Mouse (Mus musculus): Measurements from ENCODE around the gene Mrpl53. TPM values are rescaled to one million over a fixed set of nuclear protein-coding genes. Genes with fewer than 3 reads are reported as not detected.

The Mrpl53 gene
- 10 to 100 TPM; 54.5 to 59.6 TPM for total RNA-seq (2021)
- long read RNA-seq, experiment 1, transcript Mrpl53-201 (3 exons, 695 nt), result major isoform, 35 of 38 reads
- long read RNA-seq, experiment 1, partial matches to known transcripts, result 0 of 38 reads
- long read RNA-seq, experiment 1, other reads (novel, unspliced or antisense), result 3 of 38 reads
- long read RNA-seq, experiment 2, transcript Mrpl53-201 (3 exons, 695 nt), result major isoform, 40 of 41 reads
- long read RNA-seq, experiment 2, partial matches to known transcripts, result 0 of 41 reads
- long read RNA-seq, experiment 2, other reads (novel, unspliced or antisense), result 0 of 41 reads

DNA sequence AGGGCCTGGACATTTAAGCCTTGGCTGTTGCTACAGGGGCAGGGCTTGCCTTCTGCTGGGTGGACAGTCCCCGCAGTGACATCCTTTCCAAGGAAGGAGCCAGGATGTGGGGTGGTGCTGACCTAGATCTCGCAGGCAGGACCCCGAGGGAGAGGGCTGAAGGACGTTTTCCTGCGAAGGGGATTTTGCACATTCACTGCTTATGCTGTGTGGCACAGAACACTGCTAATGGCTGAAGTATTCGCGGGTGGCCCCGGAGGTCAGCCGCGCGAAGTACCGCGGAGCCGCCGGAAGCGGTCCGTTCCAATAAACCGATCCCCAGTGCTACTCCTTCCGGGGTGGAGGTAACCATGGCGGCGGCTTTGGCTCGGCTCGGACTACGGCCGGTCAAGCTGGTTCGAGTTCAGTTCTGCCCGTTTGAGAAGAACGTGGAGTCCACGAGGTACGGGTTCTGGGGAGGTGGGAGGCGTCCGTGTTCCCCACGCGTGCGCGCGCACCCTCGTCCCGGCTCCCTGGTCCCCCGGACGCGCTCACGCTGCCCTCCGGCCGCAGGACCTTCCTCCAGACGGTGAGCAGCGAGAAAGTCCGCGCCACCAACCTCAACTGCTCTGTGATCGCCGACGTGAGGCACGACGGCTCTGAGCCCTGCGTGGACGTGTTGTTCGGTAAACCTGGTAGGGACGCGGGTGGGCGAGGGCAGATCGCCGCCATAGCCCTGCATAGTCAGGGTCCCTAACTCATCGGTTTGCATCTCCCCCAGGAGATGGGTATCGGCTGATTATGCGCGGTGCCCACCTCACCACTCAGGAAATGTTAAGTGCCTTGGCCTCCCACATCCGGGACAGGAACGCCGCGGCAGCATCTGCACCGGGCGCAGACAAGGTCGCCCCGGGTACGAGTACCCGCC lies at the start of gene Mrpl53:
Gene Mrpl53, plus strand, starts transcription at position 279 of the 907 bp plus-strand sequence.
- peak; percentile 79 to 81 for DNase-seq (ENCODE audit: low spot score in 2 of 2)

DNA sequence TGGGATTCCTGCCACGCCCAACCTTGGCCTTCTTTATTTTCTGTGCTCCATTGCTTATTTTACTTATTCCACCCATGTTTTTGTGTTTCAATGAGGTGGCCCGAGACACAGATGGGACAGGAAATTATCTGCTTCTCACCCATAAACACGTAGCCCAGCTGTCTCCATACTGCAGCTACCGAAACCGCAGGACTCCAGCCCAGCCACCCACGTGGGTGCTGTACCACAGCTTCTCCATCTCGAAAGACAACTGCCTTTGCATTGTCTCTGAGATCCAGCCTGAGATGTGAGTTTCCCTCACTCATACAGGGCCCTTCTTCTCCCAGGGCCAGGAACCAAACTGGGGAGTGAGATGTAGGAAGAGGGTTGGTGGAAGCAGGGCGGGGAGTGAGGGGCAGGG lies 42.8 kb upstream of the Mrpl53 start:
- DNase-seq (ENCODE audit: low spot score in 2 of 2), result no peak

DNA sequence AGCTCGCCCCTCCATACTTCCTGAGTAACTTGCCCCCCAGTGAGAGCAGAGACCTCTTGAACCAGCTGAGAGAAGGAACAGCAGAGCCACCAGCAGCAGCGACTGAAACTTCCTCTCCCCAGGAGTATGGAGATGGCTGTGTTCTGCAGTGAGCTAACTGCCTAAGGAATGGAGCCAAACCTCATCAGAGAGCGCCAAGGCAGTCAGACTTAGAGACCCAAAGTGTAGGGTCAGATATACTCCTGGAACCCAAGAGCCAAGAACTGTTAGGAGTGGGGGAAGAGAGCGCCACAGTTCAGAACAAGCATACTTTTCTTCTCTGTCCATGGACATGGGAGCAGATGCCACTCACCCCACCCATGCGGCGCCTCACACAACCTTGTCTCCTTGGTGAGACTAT lies 42.4 kb upstream of the Mrpl53 start:
- no peak for DNase-seq (ENCODE audit: low spot score in 2 of 2)

DNA sequence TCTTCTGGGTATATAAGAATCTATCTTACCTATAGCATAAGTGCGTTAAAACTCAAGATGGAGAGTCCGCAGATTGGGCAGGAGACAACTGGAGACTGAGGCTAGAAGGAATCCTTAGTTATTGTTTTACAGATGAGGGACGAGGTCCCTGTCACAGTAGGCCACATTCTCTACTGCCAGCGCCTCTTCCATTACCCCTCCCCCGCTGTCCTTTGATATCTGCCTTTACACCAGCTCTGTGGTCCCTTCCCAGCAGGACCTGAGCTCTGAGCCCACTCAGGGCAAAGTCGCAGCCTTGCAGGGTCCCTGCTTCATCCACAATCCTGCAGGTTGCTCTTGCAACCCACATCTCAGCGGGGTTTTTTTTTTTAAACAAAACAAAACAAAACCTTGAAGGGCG lies 40.6 kb upstream of the Mrpl53 start:
- DNase-seq (ENCODE audit: low spot score in 2 of 2), result no peak

DNA sequence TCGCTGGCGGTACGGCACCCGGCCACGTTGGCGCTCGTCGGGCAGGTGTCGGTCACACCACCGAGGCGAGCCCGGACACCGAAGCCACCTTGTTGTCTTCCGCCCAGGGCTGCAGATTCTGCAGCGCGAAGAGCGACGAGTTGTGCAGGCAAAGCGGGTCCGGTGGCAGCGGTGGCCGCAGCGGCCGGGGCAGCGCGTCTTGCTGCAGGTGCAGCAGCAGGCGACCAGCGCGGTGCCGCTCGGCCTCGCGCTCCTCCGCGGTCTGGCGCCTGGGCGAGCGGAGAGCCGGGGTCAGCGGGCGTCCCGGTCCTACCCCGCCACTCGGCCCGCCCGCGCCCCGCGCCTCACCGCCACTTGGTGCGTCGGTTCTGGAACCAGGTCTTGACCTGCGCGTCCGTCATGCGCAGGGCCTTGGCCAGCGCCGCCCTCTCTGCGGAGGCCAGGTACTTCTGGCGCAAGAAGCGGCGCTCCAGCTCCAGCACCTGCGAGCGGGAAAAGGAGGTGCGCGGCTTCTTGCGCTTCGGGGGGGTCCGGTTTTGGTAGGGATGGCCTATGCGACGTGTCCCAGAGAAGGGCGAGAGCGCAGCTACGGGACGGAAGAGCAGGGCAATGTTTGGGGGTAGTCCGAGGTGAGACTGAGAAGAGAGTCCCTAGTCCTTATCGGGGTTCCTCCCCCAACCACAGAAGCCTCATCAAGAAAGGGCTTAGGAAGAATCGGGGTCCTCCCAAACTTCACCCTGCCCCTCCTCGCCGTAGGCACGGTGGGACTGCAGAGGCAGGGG lies 39.9 kb upstream of the Mrpl53 start:
- DNase-seq (ENCODE audit: low spot score in 2 of 2), result no peak

DNA sequence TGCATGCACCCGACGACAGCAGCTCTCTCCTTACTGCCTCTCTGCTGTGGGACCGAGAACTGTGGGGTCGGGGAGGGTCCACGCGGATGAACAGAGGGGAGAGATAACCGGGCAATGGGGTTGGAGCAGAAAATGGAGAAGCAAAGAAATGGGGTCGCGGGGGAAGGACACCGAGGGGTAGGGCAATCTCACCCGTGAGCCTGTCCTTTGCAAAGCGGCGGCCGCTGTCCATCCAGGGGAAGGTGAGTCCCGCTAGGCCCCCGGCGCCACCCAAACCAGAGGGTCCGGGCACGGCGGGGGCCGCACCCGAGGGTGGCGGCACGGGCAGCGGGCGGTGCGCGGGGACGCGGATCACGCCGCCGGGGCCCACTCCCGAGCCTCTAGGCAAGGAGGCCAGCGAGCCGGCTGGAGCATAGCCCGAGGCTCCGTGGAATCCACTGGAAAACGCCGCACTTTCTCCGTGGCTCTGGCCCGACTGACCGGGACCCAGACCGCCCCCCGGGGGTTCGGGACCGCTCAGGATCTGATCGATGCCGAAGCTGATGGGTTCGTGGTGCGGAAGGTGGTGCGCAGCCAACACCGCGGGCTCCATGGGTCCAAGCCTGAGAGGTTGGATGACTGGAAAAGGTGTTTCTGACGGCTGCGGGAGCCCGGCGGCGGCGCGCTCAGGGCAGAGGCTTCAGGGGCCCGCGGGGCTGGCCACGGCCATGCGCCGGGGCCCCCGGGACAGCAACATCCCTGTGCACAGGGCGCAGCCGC lies 39.2 kb upstream of the Mrpl53 start:
- DNase-seq (ENCODE audit: low spot score in 2 of 2), result no peak

DNA sequence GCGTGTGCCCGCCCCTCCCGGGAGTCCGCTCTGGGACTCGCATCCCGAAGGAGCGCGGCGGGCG lies 38.8 kb upstream of the Mrpl53 start, which contains the start of gene Tlx2:
Gene Tlx2, minus strand, starts transcription at position 47 of the 64 bp plus-strand sequence.
- no peak for DNase-seq (ENCODE audit: low spot score in 2 of 2)

DNA sequence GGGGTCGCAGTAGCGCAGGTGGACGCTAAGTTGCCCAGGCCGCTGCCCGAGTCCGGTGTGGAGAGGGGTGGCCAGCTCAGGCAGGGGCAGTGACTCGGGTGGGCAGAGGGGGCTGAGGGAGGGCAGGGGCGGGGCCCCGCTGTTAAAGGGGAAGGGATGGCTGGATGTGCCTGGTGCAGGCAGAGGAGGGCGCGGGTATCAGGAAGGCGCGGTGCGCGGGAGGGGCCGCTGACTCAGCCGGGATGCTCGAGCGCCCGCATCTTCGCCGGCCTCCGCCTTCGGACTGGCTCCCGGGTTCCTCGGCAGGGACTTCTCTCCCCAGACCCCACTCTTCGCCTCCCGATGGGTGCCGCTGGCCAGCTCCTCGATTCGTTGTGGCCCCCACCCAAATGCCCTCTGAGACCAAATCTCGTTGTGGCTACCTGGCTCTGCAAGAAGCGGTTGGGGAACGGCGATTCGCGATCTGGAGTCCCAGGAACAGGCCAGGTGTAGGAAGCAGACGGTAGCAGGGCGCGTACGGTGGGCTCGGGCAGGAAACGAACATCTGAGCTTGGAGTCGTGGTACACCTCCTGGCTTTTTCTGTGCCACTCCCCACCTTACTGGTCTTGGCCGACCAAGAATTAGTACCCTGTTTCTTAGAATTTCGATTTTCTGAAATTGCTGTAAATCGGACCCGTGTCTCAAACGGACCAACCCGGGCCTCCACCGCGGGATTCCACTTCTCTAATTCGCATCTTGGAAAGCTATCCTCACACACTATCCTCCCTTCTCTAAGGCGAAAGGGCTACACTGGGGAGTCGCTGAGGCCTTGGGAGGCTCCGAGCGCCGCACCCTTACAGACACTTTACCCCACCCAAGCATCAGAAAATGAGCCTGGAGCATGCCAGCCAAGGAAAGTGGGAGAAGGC lies 38.3 kb upstream of the Mrpl53 start:
- DNase-seq (ENCODE audit: low spot score in 2 of 2), result no peak

DNA sequence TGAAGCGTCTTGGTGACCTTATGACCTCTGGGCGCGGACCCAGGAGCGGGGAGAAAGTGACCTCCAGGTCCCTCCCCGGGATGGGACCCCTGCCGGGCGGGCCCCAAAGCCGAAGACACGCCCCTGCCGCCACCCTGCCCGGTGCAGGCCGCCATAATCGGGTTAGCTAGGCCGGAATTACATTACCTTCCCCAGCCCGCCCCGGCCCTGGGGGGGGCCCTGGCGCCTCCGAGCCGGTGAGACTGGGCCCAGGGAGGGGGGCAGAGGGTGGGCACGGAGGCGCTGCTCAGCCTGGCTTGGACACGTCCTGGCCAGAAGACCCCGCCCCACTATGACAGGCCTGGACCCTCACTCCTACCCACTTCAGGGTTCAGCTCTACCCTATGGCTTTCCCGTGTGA lies 37.6 kb upstream of the Mrpl53 start:
- DNase-seq (ENCODE audit: low spot score in 2 of 2), result no peak

DNA sequence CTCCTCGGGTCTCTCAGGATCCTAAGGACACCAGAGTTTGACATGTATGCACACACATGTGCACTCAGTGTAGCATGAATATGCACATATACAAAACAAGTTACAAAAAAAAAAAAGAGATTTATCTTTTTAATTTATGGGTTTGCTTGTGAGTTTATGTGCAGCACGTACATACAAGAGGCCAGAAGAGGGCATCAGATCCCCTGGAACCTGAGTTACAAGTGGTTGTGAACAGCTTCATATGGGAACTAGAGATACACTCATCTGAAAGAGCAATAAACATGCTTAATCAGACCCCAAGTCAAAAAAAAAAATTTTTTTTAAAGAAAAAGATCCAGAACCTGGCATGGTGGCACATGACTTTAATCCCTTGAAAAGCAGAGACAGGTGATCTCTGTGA lies 33.9 kb upstream of the Mrpl53 start:
- DNase-seq (ENCODE audit: low spot score in 2 of 2), result no peak

DNA sequence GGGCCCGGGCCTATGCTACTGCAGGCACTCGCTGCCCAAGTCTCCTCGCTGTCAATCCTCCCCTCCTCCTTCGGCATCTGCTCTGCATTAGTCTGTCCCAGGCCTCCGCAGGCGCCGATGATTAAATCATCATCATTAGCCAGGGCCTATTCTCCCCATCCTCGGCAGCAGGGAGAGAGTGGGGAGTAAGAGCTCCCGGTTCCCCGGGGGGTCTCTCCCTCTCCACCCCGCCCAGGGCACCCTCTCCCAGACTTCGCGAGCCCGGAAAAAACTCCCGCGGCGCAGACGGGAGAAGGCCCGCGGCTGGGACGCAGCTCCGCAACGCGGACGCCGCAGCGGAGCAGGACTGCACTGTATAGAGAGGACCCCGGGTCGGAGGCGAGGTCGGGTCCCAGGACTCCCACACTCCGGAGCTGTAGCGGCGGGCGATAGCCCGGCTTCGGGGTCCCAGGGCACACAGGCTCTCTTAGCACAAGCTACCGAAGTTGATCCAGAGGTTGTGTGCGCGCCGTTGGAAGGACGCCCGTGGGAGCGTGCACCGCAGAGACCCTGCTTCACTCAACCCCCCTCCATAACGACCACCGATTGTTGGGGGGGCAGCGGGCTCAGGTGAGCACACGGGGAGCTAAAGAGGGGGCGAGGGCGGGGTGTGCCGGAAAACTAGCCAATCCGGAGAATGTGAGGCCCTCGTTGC lies 31.1 kb upstream of the Mrpl53 start, which contains the start of gene Pcgf1:
Gene Pcgf1, plus strand, starts transcription at position 240 of the 694 bp plus-strand sequence.
- DNase-seq (ENCODE audit: low spot score in 2 of 2), result peak; percentile 23 to 42

DNA sequence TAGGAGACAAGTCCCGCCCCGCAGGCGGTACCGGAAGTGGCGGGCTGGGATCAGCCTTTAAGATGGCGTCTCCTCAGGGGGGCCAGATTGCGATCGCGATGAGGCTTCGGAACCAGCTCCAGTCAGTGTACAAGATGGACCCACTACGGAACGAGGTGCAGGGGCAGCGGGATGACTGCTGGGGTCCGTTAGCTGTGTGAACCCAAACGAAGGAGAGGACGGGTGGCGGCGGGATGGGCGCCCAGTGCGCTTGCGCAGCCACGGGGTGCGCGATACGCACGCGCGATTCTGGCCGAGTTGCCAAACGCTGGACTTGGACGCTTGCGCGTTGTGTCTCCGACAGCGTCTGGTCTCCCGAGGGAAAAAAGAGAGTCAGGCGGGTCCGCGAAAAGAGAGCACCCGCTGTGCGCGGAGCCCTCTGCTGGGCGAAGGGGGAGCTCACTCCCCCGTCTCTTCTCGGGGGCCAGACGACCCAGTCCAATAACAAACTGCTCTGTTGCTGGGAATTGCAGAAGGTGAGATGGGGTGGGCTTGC lies 30.4 kb upstream of the Mrpl53 start:
- peak; percentile 100 for DNase-seq (ENCODE audit: low spot score in 2 of 2)

DNA sequence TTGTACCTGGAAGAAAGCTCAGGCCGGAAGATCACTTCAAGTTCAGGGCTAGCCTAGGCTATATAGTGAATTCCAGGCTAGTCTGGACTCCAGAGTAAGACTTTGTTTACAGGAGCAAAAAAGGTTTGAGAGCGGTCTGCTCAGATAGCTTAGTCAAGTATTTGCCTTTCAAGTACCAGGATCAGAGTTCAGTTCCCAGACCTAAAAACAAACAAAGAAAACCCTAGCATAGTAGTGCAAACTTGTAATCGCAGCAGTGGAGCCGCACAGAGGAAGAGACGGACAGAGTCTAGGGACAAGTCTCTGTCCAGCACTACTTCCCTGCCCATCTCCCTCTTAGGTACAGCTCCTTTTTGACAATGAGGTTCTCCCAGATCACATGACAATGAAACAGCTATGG lies 28.6 kb upstream of the Mrpl53 start:
- DNase-seq (ENCODE audit: low spot score in 2 of 2), result no peak

DNA sequence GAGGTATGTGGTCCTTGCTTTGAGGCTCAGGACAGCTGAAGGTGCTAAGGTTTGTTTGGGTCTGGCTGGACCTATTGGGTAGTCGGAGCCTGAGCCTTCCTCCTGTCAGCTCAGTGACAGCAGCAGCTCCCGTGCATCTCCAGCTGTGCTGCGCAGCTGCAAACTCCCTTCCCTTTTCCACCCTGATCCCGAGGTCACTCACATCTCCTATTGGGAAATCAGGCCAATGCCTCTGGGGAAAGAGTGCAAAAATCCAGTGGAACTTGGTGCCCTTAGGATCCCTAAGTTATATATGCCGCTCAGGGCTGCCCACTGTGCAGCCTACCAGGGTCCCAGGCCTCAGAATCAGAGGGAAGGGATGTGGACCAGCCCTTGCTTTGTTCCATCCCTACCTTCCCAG lies 25.3 kb upstream of the Mrpl53 start:
- DNase-seq (ENCODE audit: low spot score in 2 of 2), result no peak

DNA sequence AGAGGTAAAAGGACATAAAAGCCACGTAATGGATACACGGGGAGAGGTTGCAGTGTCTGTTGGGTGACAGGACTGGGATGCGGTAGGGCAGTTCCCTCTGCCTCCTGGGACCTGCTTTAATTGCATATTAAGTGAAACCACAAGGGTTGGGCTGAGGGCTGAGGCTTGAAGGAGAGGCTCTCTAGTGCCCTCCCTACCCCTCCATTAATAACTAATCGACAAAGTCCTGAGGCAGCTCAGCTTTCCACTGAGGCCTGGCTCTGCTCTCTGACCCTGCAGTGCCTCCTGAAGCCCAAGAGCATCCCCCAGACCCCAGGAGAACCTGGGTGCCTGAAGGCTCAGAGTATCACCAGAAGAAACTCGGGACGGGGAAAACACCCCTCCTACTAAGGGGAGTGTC lies 24.4 kb upstream of the Mrpl53 start:
- DNase-seq (ENCODE audit: low spot score in 2 of 2), result no peak

DNA sequence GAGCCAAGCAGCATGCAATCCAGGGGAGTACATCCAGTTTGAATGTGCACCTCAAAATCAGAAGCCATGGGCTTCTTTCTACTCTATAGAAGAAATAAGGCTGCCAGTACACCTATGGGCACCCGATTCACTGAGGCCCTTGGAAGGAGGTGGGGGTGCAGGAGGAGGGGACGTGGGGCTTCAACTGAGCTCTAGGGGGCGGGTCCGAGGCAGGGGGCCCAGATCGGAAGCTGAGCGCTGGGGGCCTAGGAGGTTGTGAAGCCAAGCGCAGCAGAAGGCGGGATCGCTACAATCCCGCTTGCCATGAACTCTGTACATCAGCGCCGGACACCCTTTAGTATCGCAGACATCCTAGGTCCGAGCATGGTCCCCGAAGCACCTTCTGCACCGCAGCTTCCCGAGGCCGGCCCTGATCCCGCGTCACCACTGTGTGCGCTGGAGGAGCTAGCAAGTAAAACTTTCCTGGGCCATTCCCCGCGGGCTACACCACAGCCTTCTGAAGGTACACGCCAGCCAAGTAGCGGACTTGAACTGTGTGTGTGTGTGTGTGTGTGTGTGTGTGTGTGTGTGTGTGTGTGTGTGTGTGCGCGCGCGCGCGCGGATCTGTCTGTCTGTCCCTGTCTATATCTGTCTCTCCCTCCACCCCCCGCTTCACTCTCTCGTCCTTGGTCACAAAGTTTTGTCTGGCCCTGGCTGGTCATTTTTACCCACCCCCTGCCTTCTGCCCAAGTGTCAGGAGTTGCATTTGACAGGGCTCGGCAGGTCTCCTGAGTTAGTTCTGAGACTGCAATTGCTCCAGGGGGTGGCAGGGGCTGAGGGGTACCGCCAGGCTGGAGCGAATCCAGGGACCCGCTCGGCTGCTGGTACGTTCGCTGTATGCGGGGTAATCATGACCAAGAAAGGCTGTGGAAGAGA lies 22.5 kb upstream of the Mrpl53 start, which contains the start of gene Lbx2:
Gene Lbx2, plus strand, starts transcription at position 247 of the 915 bp plus-strand sequence.
- DNase-seq (ENCODE audit: low spot score in 2 of 2), result no peak

DNA sequence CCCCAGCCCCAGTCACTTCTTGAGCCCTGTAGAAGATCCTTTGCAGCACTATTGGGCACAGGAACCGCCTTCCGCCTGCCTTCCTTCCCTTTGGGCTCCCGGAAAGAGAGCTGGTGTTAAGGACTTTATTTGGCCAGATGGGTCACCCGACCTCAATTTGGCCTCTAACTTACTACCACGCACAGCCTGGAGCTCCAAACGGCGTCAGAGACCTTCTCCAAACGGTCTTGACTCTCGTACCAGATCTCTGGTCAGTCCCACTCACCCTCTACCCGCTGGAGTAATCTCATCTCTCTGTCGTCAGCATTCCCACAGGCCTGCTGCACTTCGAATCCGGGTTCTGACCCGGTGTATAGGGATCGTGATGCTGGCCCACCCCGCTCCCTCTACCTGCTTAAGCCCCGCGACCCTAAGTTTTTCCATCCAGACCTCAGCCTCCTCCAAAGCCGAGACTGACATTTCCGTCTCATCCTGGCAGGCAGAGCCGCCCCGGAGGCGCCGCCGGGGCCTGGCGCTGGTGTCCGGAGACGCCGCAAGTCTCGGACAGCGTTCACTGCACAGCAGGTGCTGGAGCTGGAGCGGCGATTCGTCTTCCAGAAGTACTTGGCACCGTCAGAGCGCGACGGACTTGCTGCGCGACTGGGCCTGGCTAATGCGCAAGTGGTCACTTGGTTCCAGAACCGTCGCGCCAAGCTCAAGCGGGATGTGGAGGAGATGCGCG lies 21.5 kb upstream of the Mrpl53 start:
- DNase-seq (ENCODE audit: low spot score in 2 of 2), result no peak

DNA sequence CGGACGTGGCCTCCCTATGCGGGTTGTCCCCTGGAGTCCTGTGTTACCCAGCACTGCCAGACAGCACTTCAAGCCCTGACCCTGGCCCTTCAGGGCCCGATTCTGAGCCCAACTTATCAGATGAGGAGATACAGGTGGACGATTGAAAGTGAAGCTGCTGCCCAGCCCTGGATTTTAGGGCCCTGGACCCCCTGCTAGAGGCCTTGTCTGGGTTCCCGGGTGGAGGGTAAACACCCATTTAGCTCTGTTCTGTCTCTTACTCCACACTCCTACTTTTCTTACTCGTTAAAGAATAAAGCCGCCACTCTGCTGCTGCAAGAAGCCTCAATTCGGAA lies 20.9 kb upstream of the Mrpl53 start:
- no peak for DNase-seq (ENCODE audit: low spot score in 2 of 2)

Measured in left cerebral cortex, adult 18-20 months (tissue).